Mouse (Mus musculus) heart, embryonic 10.5 days (tissue): ENCODE measurements around the gene Iqck. TPM values are rescaled to one million over a fixed set of nuclear protein-coding genes. Genes with fewer than 3 reads are reported as not detected.

Experiments used
- DNase-seq: peaks from one replicate; pipeline ENCODE4 v3.0.0-alpha.2; 2017; ENCODE audit warnings: low spot score
- H3K27ac ChIP-seq: fragments of 300-500 bp; sonication (generic); 2 replicates; pipeline ENCODE4 v1.5.1; 2016; ENCODE audit warnings: mild to moderate bottlenecking
- H3K27me3 ChIP-seq: fragments of 300-500 bp; sonication (generic); 2 replicates; pipeline ENCODE4 v1.6.1; 2016; ENCODE audit warnings: mild to moderate bottlenecking; ENCODE audit not compliant: poor library complexity, insufficient read depth, severe bottlenecking
- H3K36me3 ChIP-seq: fragments of 300-500 bp; sonication (generic); 2 replicates; pipeline ENCODE4 v1.6.1; 2016; ENCODE audit warnings: mild to moderate bottlenecking, moderate library complexity
- H3K4me1 ChIP-seq: fragments of 300-500 bp; sonication (generic); 2 replicates; pipeline ENCODE4 v1.6.1; 2016; ENCODE audit warnings: mild to moderate bottlenecking
- H3K4me3 ChIP-seq: fragments of 300-500 bp; sonication (generic); 2 replicates; pipeline ENCODE4 v1.5.1; 2016; ENCODE audit warnings: mild to moderate bottlenecking, moderate library complexity
- H3K9me3 ChIP-seq: fragments of 300-500 bp; sonication (generic); 2 replicates; pipeline ENCODE4 v1.6.1; 2016; ENCODE audit warnings: mild to moderate bottlenecking, moderate library complexity
- WGBS: fragments of 180-500 bp; shearing (Covaris S2); methylation state at CpG from one replicate; pipeline ENCODE4 v1.1.7; 2016; 5-methylcytosine and 5-hydroxymethylcytosine counted together
- polyA plus RNA-seq: library from polyadenylated mRNA; unstranded; fragments of >200 nt; fragmentation: Nextera tagmentation; extraction: Ambion mirVana; gene quantifications from 2 replicates; pipeline ENCODE4 v1.2.1, GENCODE M21; 2016

The Iqck gene
- polyA plus RNA-seq, 1 experiment from 2014 or later = 1.6 TPM

GRCm38 (mm10) chr7:118991341-118991884 is 135.9 kb downstream of the Iqck start:
- Histone ChIP-seq H3K4me1 (peaks cover 46% of the 10 kb centered on the region), H3K36me3 (no peaks in the 10 kb centered on the region), H3K9me3 (no peaks in the 10 kb centered on the region), H3K27me3 (peaks cover 35% of the 10 kb centered on the region; the same call in 1 of the 2 replicates), H3K4me3 (no peak overlapping the region), H3K27ac (no peak overlapping the region)
- DNase-seq = no peak
- 55% methylated on average over 4 of the region's 4 CpGs for WGBS

GRCm38 (mm10) chr7:118992080-118992560 is 136.6 kb downstream of the Iqck start:
- 65% methylated on average over 6 of the region's 6 CpGs for WGBS
- Histone ChIP-seq H3K4me1 (peaks cover 46% of the 10 kb centered on the region), H3K27ac (no peak overlapping the region), H3K27me3 (peaks cover 35% of the 10 kb centered on the region; the same call in 1 of the 2 replicates), H3K36me3 (no peaks in the 10 kb centered on the region), H3K4me3 (no peak overlapping the region), H3K9me3 (no peaks in the 10 kb centered on the region)
- no peak for DNase-seq

GRCm38 (mm10) chr7:118992623-118993405 is 137.3 kb downstream of the Iqck start:
- Histone ChIP-seq H3K4me3 (no peak overlapping the region), H3K9me3 (no peaks in the 10 kb centered on the region), H3K36me3 (no peaks in the 10 kb centered on the region), H3K4me1 (peaks cover 46% of the 10 kb centered on the region), H3K27me3 (peaks cover 35% of the 10 kb centered on the region; the same call in 1 of the 2 replicates), H3K27ac (no peak overlapping the region)
- no peak for DNase-seq
- WGBS = 33% methylated on average over 13 of the region's 13 CpGs

- peak overlapping the region; percentile 68 for H3K4me3 ChIP-seq
- peaks cover 35% of the 10 kb centered on the region; the same call in 1 of the 2 replicates for H3K27me3 ChIP-seq
- DNase-seq = no peak
- peak overlapping the region; percentile 86 for H3K27ac ChIP-seq
- 1% methylated on average over 26 of the region's 26 CpGs for WGBS
- no peaks in the 10 kb centered on the region for H3K9me3 ChIP-seq
- no peaks in the 10 kb centered on the region for H3K36me3 ChIP-seq
- peaks cover 46% of the 10 kb centered on the region for H3K4me1 ChIP-seq
Measured at GRCm38 (mm10) chr7:118993597-118994230, 138.2 kb downstream of the Iqck start.

GRCm38 (mm10) chr7:118994231-118994842 is 138.8 kb downstream of the Iqck start:
- peaks cover 44% of the 10 kb centered on the region for H3K4me1 ChIP-seq

GRCm38 (mm10) chr7:118995007-118995406 is 139.5 kb downstream of the Iqck start, which contains the start of gene Gprc5b:
Gprc5b (minus strand) TSS chr7:118995211.
- peak; percentile 90 for DNase-seq
- WGBS = under 1% methylated on average over 44 of the region's 44 CpGs

More at GRCm38 (mm10) chr7:118994231-118994842, 138.8 kb downstream of the Iqck start:
- H3K27ac ChIP-seq = peak overlapping the region; percentile 86
- peaks cover 35% of the 10 kb centered on the region; the same call in 1 of the 2 replicates for H3K27me3 ChIP-seq
- peak; percentile 79 for DNase-seq
- H3K9me3 ChIP-seq = no peaks in the 10 kb centered on the region
- H3K36me3 ChIP-seq = no peaks in the 10 kb centered on the region
- H3K4me3 ChIP-seq = peak overlapping the region; percentile 68
- WGBS = 1% methylated on average over 21 of the region's 21 CpGs

GRCm38 (mm10) chr7:118995671-118996070 is 140.1 kb downstream of the Iqck start:
- DNase-seq = no peak

More at GRCm38 (mm10) chr7:118995007-118995406, 139.5 kb downstream of the Iqck start, which contains the start of gene Gprc5b:
- Histone ChIP-seq H3K4me1 (peaks cover 41% of the 10 kb centered on the region), H3K36me3 (no peaks in the 10 kb centered on the region), H3K27ac (peak within 1 kb of the TSS; percentile 86), H3K4me3 (peak within 1 kb of the TSS; percentile 68), H3K27me3 (peaks cover 35% of the 10 kb centered on the region; the same call in 1 of the 2 replicates), H3K9me3 (no peaks in the 10 kb centered on the region)

GRCm38 (mm10) chr7:118996137-118996837 is 140.7 kb downstream of the Iqck start:
- peak; percentile 86 for DNase-seq
- H3K36me3 ChIP-seq = no peaks in the 10 kb centered on the region
- WGBS = 7% methylated on average over 13 of the region's 13 CpGs
- peaks cover 35% of the 10 kb centered on the region; the same call in 1 of the 2 replicates for H3K27me3 ChIP-seq
- no peaks in the 10 kb centered on the region for H3K9me3 ChIP-seq
- peak overlapping the region; percentile 68 for H3K4me3 ChIP-seq
- no peak overlapping the region for H3K27ac ChIP-seq
- H3K4me1 ChIP-seq = peaks cover 41% of the 10 kb centered on the region

More at GRCm38 (mm10) chr7:118995671-118996070, 140.1 kb downstream of the Iqck start:
- Histone ChIP-seq H3K27me3 (peaks cover 35% of the 10 kb centered on the region; the same call in 1 of the 2 replicates), H3K36me3 (no peaks in the 10 kb centered on the region), H3K4me3 (peak overlapping the region; percentile 68), H3K27ac (no peak overlapping the region), H3K4me1 (peaks cover 41% of the 10 kb centered on the region), H3K9me3 (no peaks in the 10 kb centered on the region)
- 11% methylated on average over 14 of the region's 14 CpGs for WGBS

GRCm38 (mm10) chr7:118999857-119000256 is 144.3 kb downstream of the Iqck start:
- Histone ChIP-seq H3K4me1 (peaks cover 10% of the 10 kb centered on the region), H3K27ac (no peak overlapping the region), H3K36me3 (no peaks in the 10 kb centered on the region), H3K4me3 (no peak overlapping the region), H3K27me3 (peaks cover 11% of the 10 kb centered on the region; the same call in 1 of the 2 replicates), H3K9me3 (no peaks in the 10 kb centered on the region)
- no peak for DNase-seq
- 63% methylated on average over 2 of the region's 2 CpGs for WGBS

- 78% methylated on average over 2 of the region's 2 CpGs for WGBS
- no peaks in the 10 kb centered on the region for H3K4me1 ChIP-seq
- no peak for DNase-seq
Measured at GRCm38 (mm10) chr7:119001965-119002364, 146.4 kb downstream of the Iqck start.

GRCm38 (mm10) chr7:119002501-119002900 is 146.9 kb downstream of the Iqck start:
- no peaks in the 10 kb centered on the region for H3K4me1 ChIP-seq
- no peak for DNase-seq
- H3K27ac ChIP-seq = no peak overlapping the region
- no peaks in the 10 kb centered on the region for H3K9me3 ChIP-seq
- 68% methylated on average over 2 of the region's 2 CpGs for WGBS
- H3K4me3 ChIP-seq = no peak overlapping the region
- no peaks in the 10 kb centered on the region for H3K36me3 ChIP-seq
- peaks cover 6% of the 10 kb centered on the region; the same call in 1 of the 2 replicates for H3K27me3 ChIP-seq

More at GRCm38 (mm10) chr7:119001965-119002364, 146.4 kb downstream of the Iqck start:
- Histone ChIP-seq H3K4me3 (no peak overlapping the region), H3K9me3 (no peaks in the 10 kb centered on the region), H3K36me3 (no peaks in the 10 kb centered on the region), H3K27ac (no peak overlapping the region), H3K27me3 (peaks cover 6% of the 10 kb centered on the region; the same call in 1 of the 2 replicates)
